Mouse (Mus musculus) heart, adult 11 months (tissue): Measurements from ENCODE around the gene Cstad.
A peak's percentile ranks its signal among the peaks of the same experiment; 100 is the strongest.

Experiments used
- DNase-seq: peaks from one replicate; pipeline ENCODE4 v3.0.0; 2022

The Cstad gene

DNA sequence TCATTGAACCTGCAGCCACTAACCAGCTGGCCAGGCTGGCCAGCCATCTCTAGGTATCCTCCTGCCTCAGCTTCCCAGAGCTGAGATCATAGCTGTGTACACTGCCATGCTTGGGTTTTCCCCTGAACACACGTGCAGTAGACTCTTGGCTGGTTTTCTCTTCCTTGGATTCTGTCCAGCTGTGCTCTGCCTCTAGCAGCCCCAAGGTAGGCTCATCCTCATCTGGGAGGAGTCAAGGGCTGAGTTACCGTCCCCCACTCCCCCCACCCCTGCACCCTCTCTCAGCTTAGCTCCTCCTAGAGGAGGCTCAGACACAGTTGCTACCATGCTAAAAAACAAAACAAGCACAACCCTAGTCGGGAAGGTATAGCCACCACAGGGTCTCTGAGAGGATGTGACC, 4.8 kb downstream of the Cstad start:
- peak; percentile 88 for DNase-seq

DNA sequence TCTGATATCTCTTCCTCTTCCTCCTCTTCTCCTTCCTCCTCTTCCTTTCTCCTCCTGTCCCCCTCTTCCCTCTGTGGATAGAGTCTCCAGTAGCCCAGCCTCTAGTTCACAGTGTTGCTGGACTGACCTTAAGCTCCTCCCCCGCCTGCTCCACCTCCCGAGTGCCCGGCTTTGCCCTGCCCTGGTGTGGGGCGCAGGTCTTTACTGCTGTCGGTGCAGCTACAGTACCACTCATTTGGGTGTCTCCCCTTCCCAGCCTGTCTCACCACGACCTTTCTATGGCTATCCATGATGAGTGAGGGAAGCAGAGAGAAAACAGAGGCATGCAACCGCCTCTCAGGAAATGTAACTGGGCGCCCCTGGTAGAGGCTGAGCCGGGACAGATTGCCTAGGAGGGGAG, 5.5 kb downstream of the Cstad start:
- peak; percentile 98 for DNase-seq

DNA sequence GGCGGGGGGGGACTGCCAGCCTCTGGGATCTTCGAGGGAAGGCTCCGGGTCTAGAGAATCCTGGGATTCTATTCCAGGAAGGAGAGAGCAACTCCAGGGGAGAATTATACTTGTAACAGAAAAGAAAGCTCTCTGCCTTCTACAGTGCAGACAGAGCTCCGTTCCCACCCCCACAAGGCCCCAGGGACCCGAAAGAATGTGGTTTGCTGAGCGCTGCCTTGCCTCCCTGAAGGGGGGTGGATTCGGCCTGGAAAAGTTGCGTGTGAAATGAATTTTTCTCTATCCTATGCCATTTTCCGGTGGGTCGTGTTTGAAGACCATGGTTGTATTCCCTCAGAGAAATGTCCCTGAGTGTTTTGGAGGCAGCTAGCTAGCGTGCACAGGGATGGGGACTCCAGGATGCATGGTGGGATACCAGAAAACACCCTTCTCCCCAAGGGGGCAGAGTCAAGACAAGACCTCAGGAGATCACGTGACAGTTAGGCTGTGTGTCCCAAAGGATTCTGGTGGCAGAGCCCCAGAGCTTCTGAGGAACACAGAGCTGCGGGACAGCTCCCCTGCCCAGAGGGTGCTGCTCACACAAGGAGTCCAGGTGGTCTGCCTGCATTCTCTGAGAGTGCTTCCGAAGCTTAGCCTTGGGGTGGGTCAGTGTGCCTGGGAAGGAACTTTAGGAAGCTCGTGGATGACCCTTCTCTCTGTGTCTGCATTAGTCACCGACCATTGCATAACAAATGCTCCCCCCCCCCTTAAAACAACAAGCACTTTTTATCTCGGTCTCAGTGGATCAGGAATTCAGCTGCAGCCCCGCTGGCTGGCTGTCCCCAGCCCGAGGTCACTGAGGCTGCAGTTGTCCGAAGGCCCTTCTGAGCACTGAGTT, 6.4 kb downstream of the Cstad start:
- DNase-seq: peak; percentile 99

DNA sequence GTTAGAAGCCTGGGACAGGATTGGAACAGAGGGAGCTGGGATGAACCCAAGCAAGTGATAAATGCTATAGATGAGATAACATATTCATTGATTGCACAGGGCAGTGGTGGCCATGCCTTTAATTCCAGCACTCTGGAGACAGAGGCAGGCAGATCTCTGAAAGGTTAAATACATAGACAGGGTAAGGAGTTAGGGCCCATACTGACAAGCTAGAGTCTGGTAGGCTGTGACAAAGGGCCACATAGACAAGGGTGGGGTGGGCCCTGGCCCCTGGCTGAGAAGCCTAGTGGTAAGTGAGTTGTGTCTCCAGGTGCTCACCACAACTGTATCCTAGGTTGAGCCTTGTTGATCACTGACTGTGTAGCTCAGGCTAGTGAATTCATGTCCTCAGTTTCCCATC, 7.6 kb downstream of the Cstad start:
- DNase-seq: peak; percentile 91

DNA sequence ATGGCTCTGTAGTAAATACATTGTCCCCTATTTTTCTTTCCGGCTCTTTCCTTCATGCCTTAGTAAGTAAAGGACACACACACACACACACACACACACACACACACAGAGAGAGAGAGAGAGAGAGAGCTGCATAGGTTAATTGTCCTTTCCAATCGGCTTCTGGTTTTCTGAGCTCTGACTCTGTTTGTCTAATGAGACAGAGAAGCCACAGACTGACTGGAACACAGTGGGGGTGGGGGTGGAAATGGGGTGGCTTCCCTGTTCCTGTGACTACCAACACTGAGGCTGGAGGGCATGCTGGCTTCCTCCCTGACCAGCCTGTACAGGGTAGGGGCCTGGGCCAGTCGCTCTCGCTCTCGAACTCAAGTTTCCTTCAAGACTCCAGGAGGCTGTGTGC, 8.9 kb downstream of the Cstad start:
- DNase-seq: peak; percentile 89

DNA sequence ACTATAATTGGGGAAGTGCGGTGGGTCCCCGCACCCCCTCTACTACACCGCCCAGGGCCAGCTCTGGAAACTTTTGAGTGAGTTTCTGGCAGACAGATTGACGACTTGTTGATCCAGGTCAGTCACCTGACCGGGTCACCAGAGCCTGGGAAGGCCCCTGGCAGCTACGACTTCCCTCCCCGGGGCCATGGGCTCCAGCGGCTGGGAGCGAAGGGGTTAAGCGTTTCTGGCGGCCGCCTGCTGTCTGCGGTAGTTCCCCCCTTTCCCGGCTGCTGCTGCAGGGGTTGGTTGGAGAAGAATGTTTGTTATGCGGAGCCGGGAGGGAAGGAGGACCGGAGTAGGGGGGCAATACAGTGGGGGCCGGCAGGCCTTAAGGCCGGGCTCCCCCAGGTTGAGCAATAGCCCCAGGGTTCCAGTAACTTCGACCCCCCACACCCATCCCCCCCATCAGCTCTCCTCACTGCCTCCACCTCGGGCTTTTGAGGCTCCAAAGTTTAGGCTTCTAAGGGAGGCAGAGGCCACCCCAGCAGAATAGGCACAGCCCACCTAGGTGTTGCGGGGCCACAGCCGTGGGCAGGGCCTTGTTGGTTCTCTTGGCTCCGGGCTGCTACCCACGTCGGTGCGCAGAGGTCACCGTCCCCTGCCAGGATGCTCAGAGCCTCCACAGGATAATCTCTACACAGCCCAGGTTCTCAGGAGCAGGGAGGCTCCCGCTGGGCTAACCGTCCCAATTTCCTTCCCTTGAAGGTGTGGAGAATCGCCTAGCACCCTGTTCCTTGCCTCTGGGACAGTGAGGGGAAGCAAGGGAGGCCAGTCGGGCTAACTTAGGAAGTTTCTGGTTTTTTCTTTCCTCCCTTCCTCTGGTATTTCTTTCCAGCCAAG, 10.3 kb downstream of the Cstad start:
- peak; percentile 97 for DNase-seq

DNA sequence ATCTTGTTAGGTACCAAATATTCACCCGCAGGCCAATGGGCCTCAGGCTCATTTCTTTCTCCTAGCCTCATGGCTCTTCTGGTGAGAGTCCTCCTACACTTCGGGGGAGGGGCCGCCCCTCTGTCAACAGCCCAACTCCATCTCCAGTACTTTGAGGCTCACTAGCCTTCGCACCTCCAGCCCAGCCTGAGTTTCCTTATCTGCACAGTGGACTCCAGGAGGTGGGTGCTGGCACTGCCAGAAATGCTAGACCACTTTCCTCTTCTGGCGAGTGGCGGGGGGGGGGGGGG, 10.9 kb downstream of the Cstad start:
- peak; percentile 94 for DNase-seq

DNA sequence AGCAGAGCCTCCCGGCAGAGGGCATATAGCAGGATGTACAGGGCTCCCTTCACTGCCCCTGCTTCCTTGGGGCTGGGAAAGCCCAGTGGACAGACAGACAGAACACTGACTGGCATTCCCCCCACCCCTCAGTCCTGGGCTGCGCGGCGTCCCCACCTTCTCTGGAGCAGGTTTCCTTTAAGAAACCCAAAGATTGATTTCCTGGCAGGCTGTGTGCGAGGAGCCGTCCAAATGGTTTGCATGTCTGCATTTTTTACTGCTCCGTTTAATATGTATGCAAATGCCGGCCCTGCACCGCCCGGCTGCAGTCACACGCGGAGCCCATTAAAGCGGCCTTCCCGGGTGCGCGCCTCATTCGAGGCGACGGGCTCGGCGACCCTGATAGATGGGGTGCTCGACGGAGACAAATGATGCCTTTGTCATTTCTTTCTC, 11.8 kb downstream of the Cstad start:
- DNase-seq: peak; percentile 85

DNA sequence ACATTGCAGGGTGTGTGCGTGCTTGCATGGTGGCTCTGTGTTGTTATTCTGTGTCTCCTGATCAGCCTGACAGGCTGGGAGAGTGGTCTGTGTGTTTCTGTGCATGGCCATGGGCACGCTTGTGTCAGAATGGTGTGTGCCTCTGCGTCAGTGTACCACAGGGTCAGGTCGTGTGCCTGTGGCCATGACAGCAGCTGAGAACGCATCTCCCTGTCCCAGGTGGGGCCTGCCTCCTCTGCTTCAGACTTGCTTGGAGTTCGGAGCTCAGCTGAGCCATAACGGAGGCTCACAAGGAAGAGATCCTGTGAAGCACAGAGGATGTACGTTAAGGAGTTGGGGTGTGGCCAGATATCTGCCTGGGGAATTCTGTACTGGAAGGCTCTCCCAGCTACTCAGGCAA, 13.1 kb downstream of the Cstad start:
- DNase-seq: peak; percentile 91

DNA sequence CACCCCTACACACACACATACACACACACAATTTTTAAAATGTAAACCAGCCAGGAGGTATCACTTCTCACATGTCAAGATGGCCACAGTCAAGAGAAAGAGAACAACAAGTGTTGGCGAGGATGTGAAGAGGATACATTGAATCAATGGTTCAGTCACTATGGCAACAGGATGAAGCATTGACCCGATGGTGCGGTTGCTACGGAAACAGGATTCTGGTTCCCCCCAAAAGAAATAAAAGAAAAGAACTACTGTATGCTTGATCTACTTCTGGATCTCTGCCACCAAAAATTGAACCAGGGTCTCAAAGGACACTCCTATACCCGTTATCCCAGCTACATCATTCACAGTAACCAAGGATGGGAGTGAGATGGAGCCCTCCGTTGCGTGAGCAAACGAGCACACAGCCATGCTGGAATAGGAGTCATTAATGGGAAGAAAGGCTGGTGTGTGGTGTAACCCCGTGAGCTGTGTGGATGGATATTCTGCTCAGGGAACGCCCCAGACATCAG, 13.9 kb downstream of the Cstad start:
- DNase-seq: peak; percentile 85

DNA sequence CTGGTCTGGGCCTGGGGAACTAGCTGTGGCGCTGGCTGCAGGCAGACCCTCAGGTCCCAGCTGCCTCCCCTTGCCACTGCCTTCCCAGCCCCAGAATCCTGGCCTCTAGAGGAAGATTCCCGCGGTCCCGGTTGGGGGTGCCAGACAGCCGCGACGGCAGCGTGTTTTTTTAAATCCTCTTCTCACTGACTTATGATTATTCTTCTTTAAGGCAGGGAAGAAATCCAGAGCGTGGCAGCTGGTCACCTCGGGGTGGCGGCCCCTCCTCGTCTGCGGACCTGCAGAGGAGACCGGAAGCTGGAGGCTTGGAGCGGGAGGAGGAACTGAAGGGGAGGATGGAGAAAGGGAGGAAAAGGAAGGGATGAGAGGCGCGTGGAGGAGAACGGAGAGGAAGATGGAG, 18.7 kb downstream of the Cstad start:
- DNase-seq: peak; percentile 97

DNA sequence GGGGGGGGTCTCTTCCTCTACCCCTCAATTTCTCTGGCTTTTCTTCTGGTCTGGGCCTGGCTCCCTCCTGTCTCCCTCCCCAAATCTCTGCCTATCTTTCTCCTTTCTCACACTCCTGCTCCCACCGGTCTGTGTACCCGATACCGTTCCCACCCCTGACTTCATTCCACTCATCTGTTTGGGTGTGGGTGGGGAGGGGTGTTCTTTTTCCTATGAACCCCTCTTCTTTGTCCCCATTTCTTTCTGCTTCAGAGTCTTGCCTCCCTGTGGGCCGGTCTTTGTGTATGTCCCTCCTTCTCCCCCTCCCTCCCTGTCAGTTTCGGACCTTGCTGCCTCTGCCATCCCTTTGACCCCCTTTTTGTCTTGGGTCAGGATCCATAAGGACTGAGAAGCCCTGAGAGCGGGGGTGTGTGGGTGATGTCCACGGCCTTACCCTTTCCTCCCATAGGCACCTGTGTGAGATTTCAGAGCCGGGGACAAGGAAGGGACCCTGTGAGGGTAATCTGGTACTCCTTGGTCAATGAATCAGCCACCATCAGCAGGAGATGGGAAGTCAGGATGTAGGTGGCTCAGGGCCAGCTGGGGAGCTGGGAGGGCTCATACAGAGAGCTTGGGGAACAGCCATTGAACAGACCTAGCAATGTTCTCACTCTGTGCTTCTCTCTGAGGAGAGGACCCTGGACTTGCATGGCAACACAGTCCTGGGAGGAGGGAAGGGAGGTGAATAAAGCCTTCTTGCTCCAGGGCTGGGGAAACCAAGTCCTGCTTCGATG, 19.5 kb downstream of the Cstad start:
- peak; percentile 92 for DNase-seq

DNA sequence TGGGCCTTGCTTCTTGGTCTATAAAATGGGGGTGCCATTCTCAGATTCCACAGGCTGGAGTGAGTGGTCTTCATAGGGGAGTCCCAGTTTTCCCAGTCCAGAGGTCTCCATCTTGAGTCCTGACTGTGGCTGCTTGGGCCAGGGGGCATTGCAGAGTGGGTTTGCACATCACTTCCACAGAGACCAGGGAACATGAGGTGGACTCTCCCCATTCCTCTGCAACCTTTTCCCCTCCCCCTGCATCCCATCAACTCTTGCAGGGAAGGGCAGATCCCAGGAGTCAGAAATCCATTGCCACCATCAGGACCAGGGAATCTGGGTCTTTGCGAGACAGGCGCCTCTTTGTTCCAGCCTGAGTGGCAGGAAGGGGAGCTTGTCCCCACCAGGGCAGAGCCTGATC, 21.0 kb downstream of the Cstad start:
- DNase-seq: peak; percentile 90

DNA sequence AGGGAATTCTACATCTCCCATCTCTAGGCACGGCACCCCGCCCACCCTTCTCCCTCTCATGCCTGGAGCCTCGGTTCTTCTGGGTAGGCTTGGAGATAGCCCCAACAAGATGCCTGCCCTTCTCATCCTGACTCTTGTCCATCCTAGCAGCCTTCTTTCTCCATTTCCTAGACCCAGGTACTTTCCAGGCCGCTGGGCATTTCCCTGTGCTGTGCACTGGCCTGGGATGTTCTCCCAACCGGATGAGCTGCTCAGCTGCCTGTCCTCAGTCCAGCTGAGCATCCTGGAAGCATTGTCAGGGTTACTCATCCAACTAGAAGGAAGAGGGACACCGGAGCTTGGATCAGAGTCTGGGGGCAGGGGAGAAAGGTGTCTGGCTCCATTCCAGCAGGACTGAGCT, 21.6 kb downstream of the Cstad start:
- peak; percentile 92 for DNase-seq

DNA sequence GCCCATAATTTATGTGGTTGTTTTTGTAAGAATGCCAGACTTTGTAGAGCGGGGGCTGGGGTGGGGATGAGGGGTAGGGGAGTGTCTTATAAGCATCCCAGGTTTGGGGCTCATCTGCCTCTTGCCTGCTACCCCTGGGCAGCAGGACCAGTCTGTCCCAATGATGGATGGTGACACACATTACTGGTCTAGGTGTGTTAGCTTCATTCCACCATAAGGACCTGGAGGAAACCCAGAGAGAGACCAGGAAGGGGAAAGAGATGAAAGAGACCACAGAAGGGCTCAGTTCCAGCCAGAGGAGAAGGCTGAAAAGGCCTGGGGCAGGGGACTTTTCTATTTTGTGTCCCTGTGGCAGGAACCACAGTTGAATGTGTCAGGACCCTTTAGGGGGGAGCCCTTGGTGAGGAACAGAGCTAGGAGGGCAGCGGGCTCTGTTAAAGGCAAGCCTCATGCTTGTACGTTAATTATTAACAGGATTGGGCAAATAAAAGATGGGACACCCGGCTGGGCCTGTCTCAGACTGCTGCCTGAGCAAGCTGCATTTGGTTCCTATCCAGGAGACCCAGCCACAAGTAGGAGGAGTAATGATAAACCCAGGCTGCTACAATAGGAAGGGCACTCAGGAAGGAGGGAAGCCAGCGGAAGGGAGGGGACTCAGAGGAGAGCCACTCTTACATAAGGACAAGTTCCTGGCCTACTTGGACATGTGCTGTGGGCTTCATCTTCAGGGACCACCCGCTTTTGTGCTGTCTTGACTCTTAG, 23.8 kb downstream of the Cstad start:
- peak; percentile 98 for DNase-seq

DNA sequence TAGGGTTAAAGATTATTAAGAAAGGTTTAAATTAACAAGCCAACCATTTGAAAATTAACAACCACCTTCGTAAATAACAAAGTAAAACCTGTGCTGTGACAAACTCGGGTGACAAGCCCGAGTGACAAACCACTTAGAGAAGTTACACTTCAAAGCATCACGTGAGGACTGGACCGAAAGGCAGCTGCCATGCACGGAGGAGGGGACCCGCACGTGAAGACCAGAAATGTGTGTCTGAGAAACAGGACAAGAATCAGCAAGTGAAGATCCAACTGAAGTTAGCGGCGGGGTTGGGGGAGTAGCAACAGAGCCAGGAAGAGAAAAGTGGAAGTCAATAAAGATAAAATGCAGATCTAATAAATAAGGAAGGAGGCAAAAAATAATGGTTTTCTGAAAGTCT, 29.0 kb downstream of the Cstad start:
- no peak for DNase-seq

DNA sequence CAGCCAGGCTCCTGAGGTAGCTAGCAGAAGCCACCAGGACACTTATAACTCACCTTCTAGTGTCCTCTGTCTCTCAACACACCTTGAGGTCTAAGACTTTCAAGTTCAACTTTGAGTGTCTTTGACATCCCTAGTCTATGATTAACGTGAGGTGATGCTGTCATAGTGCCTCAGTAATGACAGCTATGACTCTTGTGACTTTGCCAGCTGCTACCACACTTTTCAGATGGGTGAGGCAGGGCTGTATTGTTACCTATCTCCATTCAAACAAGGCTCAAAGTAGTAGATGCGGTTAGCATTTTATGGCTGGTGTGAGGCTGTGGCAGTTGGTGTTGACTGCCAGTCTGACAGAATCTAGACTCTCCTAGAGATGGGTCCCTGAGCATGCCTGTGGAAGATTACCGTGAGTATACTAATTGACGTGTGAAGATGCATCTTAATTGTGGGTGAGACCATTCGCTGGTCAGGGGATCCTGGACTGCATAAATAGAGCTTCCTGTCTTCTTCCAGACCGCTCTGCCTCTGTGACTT, 30.5 kb downstream of the Cstad start:
- DNase-seq: peak; percentile 72

DNA sequence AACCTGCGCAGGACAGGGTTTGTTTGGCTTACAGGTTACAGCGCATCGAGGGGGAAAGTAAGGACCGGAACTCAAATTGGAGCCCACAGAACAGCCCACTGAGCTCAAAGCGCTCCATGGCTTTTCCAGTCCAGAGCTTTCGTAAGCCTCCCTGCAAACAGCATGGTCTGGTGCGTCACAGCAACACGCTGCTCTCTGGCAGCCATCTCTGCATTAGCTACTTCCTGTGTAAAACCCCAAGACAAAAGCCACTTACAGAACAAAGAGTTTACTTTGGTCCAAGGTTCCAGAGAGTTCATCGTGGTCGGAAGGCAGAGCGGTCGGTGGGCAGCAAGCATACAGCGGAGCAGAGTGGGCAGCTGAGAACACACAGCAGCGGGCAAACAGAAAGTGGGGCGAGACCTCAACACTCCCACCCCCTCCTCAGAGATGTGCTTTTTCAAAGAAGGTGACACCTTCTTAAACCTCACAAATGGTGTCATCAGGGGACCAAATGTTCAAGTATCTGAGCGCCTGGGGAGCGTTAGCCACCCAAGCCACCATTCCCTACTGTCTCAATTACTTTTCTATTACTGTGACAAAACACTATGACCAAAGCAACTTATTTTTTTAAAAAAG, 31.3 kb downstream of the Cstad start:
- peak; percentile 84 for DNase-seq

DNA sequence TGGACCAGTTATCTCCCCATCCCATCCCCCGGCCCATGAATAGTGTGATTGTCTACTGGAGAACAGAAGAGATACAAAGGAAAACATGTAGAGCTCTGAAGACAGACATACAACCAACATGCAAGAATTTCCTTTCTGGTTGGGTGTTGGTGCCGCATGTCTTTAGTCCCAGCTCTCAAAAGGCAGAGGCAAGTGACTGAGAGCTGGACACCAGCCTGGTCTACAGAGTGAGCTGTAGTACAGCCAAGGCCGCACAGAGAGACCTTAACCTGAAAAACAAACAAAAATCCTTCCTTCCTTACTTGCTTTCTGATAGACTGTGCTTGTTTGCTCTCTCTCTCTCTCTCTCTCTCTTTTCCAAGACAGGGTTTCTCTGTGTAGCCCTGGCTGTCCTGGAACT, 32.5 kb downstream of the Cstad start:
- peak; percentile 82 for DNase-seq

DNA sequence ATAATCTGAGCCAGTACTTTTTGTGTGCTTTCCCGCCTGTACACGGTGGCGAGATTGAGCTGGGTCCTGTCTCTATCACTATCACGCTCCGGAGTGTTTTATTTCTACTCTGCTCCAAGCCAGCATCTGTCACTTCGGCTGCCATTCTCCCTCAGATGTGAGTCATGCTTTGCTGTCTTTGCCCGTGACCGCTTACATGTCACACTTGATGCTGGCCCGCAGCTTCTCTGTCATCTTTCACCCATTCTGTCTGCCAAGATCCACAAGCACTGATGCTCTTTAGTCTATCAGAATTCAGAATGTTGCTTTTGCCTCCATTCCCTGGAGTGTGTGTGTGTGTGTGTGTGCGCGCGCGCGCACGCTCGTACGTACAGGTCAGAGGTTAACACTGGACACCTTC, 33.5 kb downstream of the Cstad start:
- DNase-seq: peak; percentile 87

DNA sequence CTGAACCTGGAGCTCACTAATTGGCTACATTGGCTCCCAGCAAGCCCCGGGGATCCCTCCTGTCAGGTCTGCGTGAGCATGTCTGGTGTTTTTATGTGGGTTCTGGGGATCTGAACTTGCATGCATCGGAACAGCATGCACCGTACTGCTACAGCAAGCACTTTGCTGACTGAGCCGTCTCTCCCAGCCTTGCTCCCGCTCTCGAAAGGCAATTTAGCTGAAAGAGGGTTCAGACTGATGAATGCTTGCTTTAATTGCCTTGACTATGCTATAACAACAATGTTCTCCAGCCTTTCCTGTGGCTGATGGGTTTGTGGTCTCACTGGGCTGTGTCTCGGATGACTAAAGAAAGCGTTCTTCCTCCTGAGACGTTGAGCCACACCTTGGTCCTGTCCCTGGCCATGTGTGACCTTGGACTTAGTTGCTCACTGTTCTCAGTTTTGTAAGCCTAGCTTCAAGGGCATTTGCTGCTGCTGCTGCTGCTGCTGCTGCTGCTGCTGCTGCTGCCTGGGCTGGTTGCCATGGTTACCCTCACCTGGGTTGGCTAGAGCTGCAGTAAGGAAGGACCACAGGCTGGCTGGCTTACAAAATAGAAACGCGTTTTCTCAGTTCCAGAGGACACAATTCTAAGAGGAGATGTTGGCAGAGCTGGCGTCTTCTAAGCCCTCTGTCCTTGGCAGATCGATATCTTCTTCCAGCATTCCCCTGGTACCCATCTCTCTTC, 34.4 kb downstream of the Cstad start:
- no peak for DNase-seq
